Mouse (Mus musculus) MEL (cell line): ENCODE measurements at regions not wholly inside any gene's neighbourhood (a gene's known extent, or its start where the extent isn't known, plus 50 kb on each side); places are given as distances from the start of the nearest gene placed in this dataset.

Experiments
- CTCF ChIP-seq, 3 experiments: IDR thresholded peaks in 2 of 3; conservative IDR thresholded peaks in 1 of 3; 2 replicates each; pipeline ENCODE4 v1.5.1; 2011 to 2012; ENCODE audit warnings: low read length in 3 of 3, low read depth in 2 of 3, mild to moderate bottlenecking in 2 of 3, improper control_type of control experiment in 1 of 3, inconsistent platforms in 1 of 3, mixed read lengths in 1 of 3, moderate library complexity in 1 of 3; ENCODE audit not compliant: control insufficient read depth in 1 of 3, insufficient read depth in 1 of 3, poor library complexity in 1 of 3, severe bottlenecking in 1 of 3
- EP300 ChIP-seq, 2 experiments: IDR thresholded peaks; 2 replicates each; pipeline ENCODE4 v1.6.1; 2011; ENCODE audit warnings: improper control_type of control experiment in 2 of 2, low read length in 2 of 2, low read depth in 1 of 2, mild to moderate bottlenecking in 1 of 2
- HCFC1 ChIP-seq: IDR thresholded peaks from 2 replicates; pipeline ENCODE4 v1.6.1; 2012; ENCODE audit warnings: low read depth, mild to moderate bottlenecking, inconsistent platforms, low read length, improper control_type of control experiment, moderate library complexity
- NELFE ChIP-seq: IDR thresholded peaks from 2 replicates; pipeline ENCODE4 v1.6.1; 2011; ENCODE audit warnings: low read depth, low read length, improper control_type of control experiment
- POLR2A ChIP-seq, 2 experiments: IDR thresholded peaks; 2 replicates each; pipeline ENCODE4 v1.6.1; 2011 to 2012; ENCODE audit warnings: low read length in 2 of 2, mild to moderate bottlenecking in 2 of 2, control low read depth in 1 of 2, improper control_type of control experiment in 1 of 2, low read depth in 1 of 2, moderate library complexity in 1 of 2; ENCODE audit not compliant: control insufficient read depth in 1 of 2, insufficient read depth in 1 of 2, poor library complexity in 1 of 2
- RCOR1 ChIP-seq: IDR thresholded peaks from 2 replicates; pipeline ENCODE4 v1.6.1; 2012; ENCODE audit warnings: low read depth, mild to moderate bottlenecking, inconsistent platforms, low read length, improper control_type of control experiment
- TCF12 ChIP-seq: IDR thresholded peaks from 2 replicates; pipeline ENCODE4 v1.6.1; 2014; ENCODE audit warnings: low read depth, mild to moderate bottlenecking, inconsistent platforms, low read length, improper control_type of control experiment, moderate library complexity

DNA sequence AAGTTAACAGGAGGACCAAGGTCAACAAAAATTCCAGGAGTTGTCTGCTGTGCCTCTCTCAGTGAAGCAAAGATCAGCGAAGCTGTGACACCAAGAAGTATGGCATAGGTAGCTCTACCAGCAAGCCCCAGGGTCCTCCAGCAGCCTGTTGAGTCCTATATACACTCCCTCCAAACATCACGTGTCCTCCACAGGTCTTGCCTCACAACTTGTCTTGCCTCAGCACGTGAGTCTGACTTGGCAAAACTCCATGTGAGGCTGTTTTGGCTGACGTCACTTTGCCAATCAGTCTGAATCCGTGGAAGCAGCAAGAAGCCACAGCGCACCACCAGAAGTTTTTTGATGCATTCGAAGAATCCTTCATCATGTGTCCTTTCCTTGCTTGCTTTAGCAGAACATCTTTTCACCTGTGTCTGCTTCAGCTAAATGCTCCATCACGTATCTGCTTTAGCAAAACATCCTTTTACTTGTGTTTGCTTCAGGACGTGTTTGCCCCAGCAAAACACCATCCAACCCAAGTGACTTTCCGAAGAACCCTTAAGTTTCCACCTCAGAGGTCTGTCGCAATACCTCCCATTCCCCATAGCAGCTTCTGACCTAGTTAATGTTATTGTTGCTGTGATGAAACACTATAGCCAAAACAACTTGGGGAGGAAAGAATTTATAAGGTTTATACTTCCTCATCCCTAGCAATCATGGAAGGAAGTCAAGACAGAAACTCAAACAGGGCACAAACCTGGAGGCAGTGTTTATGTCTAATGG lies 101.0 kb upstream of the Apob start:
- TF ChIP-seq NELFE (no peak), RCOR1 (no peak), CTCF (IDR thresholded peaks at IDR 0.05 in 2 of 3, conservative IDR thresholded peaks at IDR 0.05 in 1 of 3; ENCODE audit: control insufficient read depth in 1 of 3, insufficient read depth in 1 of 3, low read depth in 2 of 3, low read length in 3 of 3, poor library complexity in 1 of 3, severe bottlenecking in 1 of 3) (no peak), POLR2A (IDR thresholded peaks at IDR 0.05; ENCODE audit: control insufficient read depth in 1 of 2, insufficient read depth in 1 of 2, low read depth in 1 of 2, low read length in 2 of 2, poor library complexity in 1 of 2) (no peak), HCFC1 (no peak), EP300 (IDR thresholded peaks at IDR 0.05; ENCODE audit: low read depth in 1 of 2, low read length in 2 of 2) (no peak), TCF12 (no peak)
